8 mouse cellular contexts compared by ENCODE assay signal in the genomic region with DNA sequence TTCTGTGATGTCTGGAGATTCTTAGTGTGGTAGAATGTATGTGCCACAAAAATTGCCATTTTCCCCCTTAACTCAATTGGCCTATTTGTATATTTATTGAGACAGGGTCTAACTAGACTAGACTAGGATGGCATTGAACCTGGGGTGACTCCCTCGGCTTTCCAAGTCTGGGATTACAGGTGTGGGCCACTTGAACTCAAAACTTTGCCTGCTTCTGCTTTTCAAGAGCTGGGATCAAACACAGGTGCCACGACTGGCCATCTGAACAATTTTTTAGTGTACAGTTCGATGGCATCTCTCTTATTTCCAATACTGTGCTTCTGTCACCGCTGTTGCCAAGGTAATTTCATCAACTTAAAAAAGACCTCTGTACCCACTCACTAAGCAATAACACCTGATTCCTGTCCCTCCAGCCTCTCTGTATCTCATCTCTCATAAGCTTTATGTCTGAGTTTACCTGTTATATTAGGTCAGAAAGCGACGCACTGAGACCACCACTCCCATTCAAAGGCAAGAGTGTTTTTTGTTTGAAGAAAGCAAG. TPM values are rescaled to one million over a fixed set of nuclear protein-coding genes. Genes with fewer than 3 reads are reported as not detected.
DNase-seq lines count a peak whose midpoint lies in the region; ATAC-seq and TF ChIP-seq lines count a peak whose summit lies in the region.

No protein-coding gene starts in this region.

- no peak for DNase-seq in lung, embryonic 14.5 days
- DNase-seq in lung, postnatal 4 days: no peak
- no peak for DNase-seq in intestine, embryonic 14.5 days (ENCODE audit: low spot score)
- DNase-seq in naive thymus-derived CD4-positive, alpha-beta T cell, adult 2 months (ENCODE audit: low read depth): peak; percentile 25
- DNase-seq in ovary, postnatal 14 days (ENCODE audit: low spot score): no peak
- DNase-seq in left cerebral cortex, postnatal 10 days (ENCODE audit: extremely low spot score in 1 of 2, low spot score in 2 of 2): no peak
- no peak for DNase-seq in cerebellum, postnatal 4 days (ENCODE audit: low spot score in 2 of 2)

- H3K36me3 ChIP-seq in lung, embryonic 14.5 days (ENCODE audit: insufficient read depth): no peaks in the 10 kb centered on the region
- H3K36me3 ChIP-seq in embryonic facial prominence, embryonic 13.5 days: no peaks in the 10 kb centered on the region
- no peaks in the 10 kb centered on the region for H3K36me3 ChIP-seq in intestine, embryonic 14.5 days (ENCODE audit: control insufficient read depth, insufficient read depth, low read length)

- no peak for TF ChIP-seq CTCF in lung, embryonic 14.5 days (IDR thresholded peaks at IDR 0.05; ENCODE audit: low read depth)

- no peaks in the 10 kb centered on the region for H3K4me1 ChIP-seq in lung, embryonic 14.5 days (ENCODE audit: insufficient read depth)
- peaks cover 5% of the 10 kb centered on the region; the same call in 1 of the 2 replicates for H3K4me1 ChIP-seq in embryonic facial prominence, embryonic 13.5 days
- no peaks in the 10 kb centered on the region for H3K4me1 ChIP-seq in intestine, embryonic 14.5 days (replicated peaks; ENCODE audit: control insufficient read depth, insufficient read depth, low read length)

- H3K4me2 ChIP-seq in lung, embryonic 14.5 days: peak overlapping the region; percentile 70
- peak overlapping the region; percentile 78 for H3K4me2 ChIP-seq in embryonic facial prominence, embryonic 13.5 days
- H3K4me2 ChIP-seq in intestine, embryonic 14.5 days (ENCODE audit: low read length): peak overlapping the region; percentile 56

- H3K4me3 ChIP-seq in lung, embryonic 14.5 days (ENCODE audit: low read depth, low read length): peak overlapping the region; percentile 64
- peak overlapping the region; percentile 65 for H3K4me3 ChIP-seq in embryonic facial prominence, embryonic 13.5 days
- peak overlapping the region; percentile 64 for H3K4me3 ChIP-seq in intestine, embryonic 14.5 days (ENCODE audit: low read depth, low read length)

- no peaks in the 10 kb centered on the region for H3K9me3 ChIP-seq in lung, embryonic 14.5 days (ENCODE audit: low read depth, low read length)
- no peaks in the 10 kb centered on the region for H3K9me3 ChIP-seq in embryonic facial prominence, embryonic 13.5 days
- no peaks in the 10 kb centered on the region for H3K9me3 ChIP-seq in intestine, embryonic 14.5 days (ENCODE audit: control insufficient read depth, low read length)

- peak overlapping the region; percentile 88 for H3K9ac ChIP-seq in lung, embryonic 14.5 days
- H3K9ac ChIP-seq in embryonic facial prominence, embryonic 13.5 days: peak overlapping the region; percentile 84; the same call in 1 of the 2 replicates
- H3K9ac ChIP-seq in intestine, embryonic 14.5 days (ENCODE audit: low read length): no peak overlapping the region

- ATAC-seq in lung, embryonic 14.5 days (ENCODE audit: insufficient read depth): no peak
- no peak for ATAC-seq in embryonic facial prominence, embryonic 13.5 days (ENCODE audit: insufficient number of reproducible peaks, insufficient read depth, low FRiP score, low TSS enrichment, low read depth)
- no peak for ATAC-seq in intestine, embryonic 14.5 days (replicated peaks; ENCODE audit: low FRiP score, low TSS enrichment, low read depth)

- no peaks in the 10 kb centered on the region for H3K27me3 ChIP-seq in lung, embryonic 14.5 days (ENCODE audit: insufficient read depth, low read length)
- no peaks in the 10 kb centered on the region for H3K27me3 ChIP-seq in embryonic facial prominence, embryonic 13.5 days
- H3K27me3 ChIP-seq in intestine, embryonic 14.5 days (replicated peaks; ENCODE audit: control insufficient read depth, insufficient read depth, low read length): no peaks in the 10 kb centered on the region

- intact Hi-C loops in left cerebral cortex, postnatal 10 days (cut with DNase I): no loop called here

- H3K27ac ChIP-seq in lung, embryonic 14.5 days (ENCODE audit: low read depth): no peak overlapping the region
- no peak overlapping the region for H3K27ac ChIP-seq in embryonic facial prominence, embryonic 13.5 days
- H3K27ac ChIP-seq in intestine, embryonic 14.5 days (ENCODE audit: low read depth): no peak overlapping the region

- WGBS in lung, embryonic 14.5 days: 71% methylated on average over 6 of the region's 6 CpGs
- WGBS in embryonic facial prominence, embryonic 13.5 days: 84% methylated on average over 6 of the region's 6 CpGs
- WGBS in intestine, embryonic 14.5 days: 86% methylated on average over 6 of the region's 6 CpGs

RNA-seq across cellular contexts. Expression of gene Rnf135, which starts 0.9 kb away (rescaled TPM):
- polyA plus RNA-seq in lung, embryonic 14.5 days (2014; fragmentation: Nextera tagmentation; extraction: Ambion mirVana): 5.5 and 6.6 TPM in 2 replicates
- 6.3 and 8.1 TPM in 2 replicates for polyA plus RNA-seq in embryonic facial prominence, embryonic 13.5 days (2015; fragmentation: Nextera tagmentation; extraction: Ambion mirVana)
- polyA plus RNA-seq in intestine, embryonic 14.5 days (2014; fragmentation: Nextera tagmentation; extraction: Ambion mirVana): 6.9 and 8.6 TPM in 2 replicates
- total RNA-seq in left cerebral cortex, postnatal 10 days (2021): 1 to 10 TPM; 3.5 to 4.1 TPM

RNA-seq across cellular contexts. Expression of gene Rhot1, which starts 24.2 kb away (rescaled TPM):
- polyA plus RNA-seq in lung, embryonic 14.5 days (2014; fragmentation: Nextera tagmentation; extraction: Ambion mirVana): 59.6 and 63.3 TPM in 2 replicates
- 52.8 and 63.4 TPM in 2 replicates for polyA plus RNA-seq in embryonic facial prominence, embryonic 13.5 days (2015; fragmentation: Nextera tagmentation; extraction: Ambion mirVana)
- 51.1 and 54.7 TPM in 2 replicates for polyA plus RNA-seq in intestine, embryonic 14.5 days (2014; fragmentation: Nextera tagmentation; extraction: Ambion mirVana)
- total RNA-seq in left cerebral cortex, postnatal 10 days (2021): 10 to 100 TPM; 67.5 to 69.6 TPM

RNA-seq across cellular contexts. Expression of gene Adap2, which starts 30.7 kb away (rescaled TPM):
- 1.1 and 1.6 TPM in 2 replicates for polyA plus RNA-seq in lung, embryonic 14.5 days (2014; fragmentation: Nextera tagmentation; extraction: Ambion mirVana)
- polyA plus RNA-seq in embryonic facial prominence, embryonic 13.5 days (2015; fragmentation: Nextera tagmentation; extraction: Ambion mirVana): 0.74 and 1.4 TPM in 2 replicates
- polyA plus RNA-seq in intestine, embryonic 14.5 days (2014; fragmentation: Nextera tagmentation; extraction: Ambion mirVana): 1.9 and 2.3 TPM in 2 replicates
- total RNA-seq in left cerebral cortex, postnatal 10 days (2021): 1 to 10 TPM; 8.3 to 8.5 TPM

RNA-seq across cellular contexts. Expression of gene Tefm, which starts 42.6 kb away (rescaled TPM):
- 27.7 and 29.0 TPM in 2 replicates for polyA plus RNA-seq in lung, embryonic 14.5 days (2014; fragmentation: Nextera tagmentation; extraction: Ambion mirVana)
- polyA plus RNA-seq in embryonic facial prominence, embryonic 13.5 days (2015; fragmentation: Nextera tagmentation; extraction: Ambion mirVana): 31.4 and 32.3 TPM in 2 replicates
- polyA plus RNA-seq in intestine, embryonic 14.5 days (2014; fragmentation: Nextera tagmentation; extraction: Ambion mirVana): 29.3 and 31.7 TPM in 2 replicates
- total RNA-seq in left cerebral cortex, postnatal 10 days (2021): 10 to 100 TPM in 1 of 2 experiments, 1 to 10 TPM in 1; 9.6 to 11.5 TPM
